Mouse (Mus musculus) hindbrain, embryonic 13.5 days (tissue): Measurements from ENCODE around the gene Arhgap1. TPM values are rescaled to one million over a fixed set of nuclear protein-coding genes. Genes with fewer than 3 reads are reported as not detected.
"Not testable (repeated sequence)": the region's sequence is repeated elsewhere in the genome, so short reads cannot be mapped to it uniquely, and the experiment has no call there.

Source experiments
- ATAC-seq: fragments of 200-750 bp; cut with Nextera tagmentation; 2 replicates; pipeline ENCODE4 v1.8.0; 2017; ENCODE audit warnings: moderate TSS enrichment; ENCODE audit not compliant: low FRiP score
- H3K27ac ChIP-seq: fragments of 300-500 bp; sonication (generic); 2 replicates; pipeline ENCODE4 v1.5.1; 2015; ENCODE audit warnings: inconsistent platforms, mild to moderate bottlenecking, moderate library complexity
- H3K27me3 ChIP-seq: fragments of 300-500 bp; sonication (generic); 2 replicates; pipeline ENCODE4 v1.6.1; 2015; ENCODE audit warnings: mild to moderate bottlenecking, inconsistent platforms
- H3K36me3 ChIP-seq: fragments of 300-500 bp; sonication (generic); 2 replicates; pipeline ENCODE4 v1.6.1; 2015; ENCODE audit warnings: mild to moderate bottlenecking, inconsistent platforms
- H3K4me1 ChIP-seq: fragments of 300-500 bp; sonication (generic); replicated peaks from 2 replicates; pipeline ENCODE4 v1.6.1; 2015; ENCODE audit warnings: inconsistent platforms
- H3K4me2 ChIP-seq: fragments of 300-500 bp; sonication (generic); 2 replicates; pipeline ENCODE4 v1.6.1; 2015; ENCODE audit warnings: inconsistent platforms, mild to moderate bottlenecking, moderate library complexity
- H3K4me3 ChIP-seq: fragments of 300-500 bp; sonication (generic); 2 replicates; pipeline ENCODE4 v1.5.1; 2015; ENCODE audit warnings: mild to moderate bottlenecking, inconsistent platforms
- H3K9ac ChIP-seq: fragments of 300-500 bp; sonication (generic); 2 replicates; pipeline ENCODE4 v1.6.1; 2015; ENCODE audit warnings: mild to moderate bottlenecking, inconsistent platforms
- H3K9me3 ChIP-seq: fragments of 300-500 bp; sonication (generic); 2 replicates; pipeline ENCODE4 v1.6.1; 2016; ENCODE audit warnings: inconsistent platforms
- WGBS: fragments of 180-500 bp; shearing (Covaris S2); methylation state at CpG from one replicate; pipeline ENCODE4 v1.1.7; 2015; 5-methylcytosine and 5-hydroxymethylcytosine counted together
- polyA plus RNA-seq: library from polyadenylated mRNA; unstranded; fragments of >200 nt; fragmentation: Nextera tagmentation; extraction: Ambion mirVana; gene quantifications from 2 replicates; pipeline ENCODE4 v1.2.1, GENCODE M21; 2015

Gene Arhgap1
- 88.6 and 89.0 TPM in 2 replicates for polyA plus RNA-seq

GRCm38 (mm10) chr2:91649553-91650359 is at the start of gene Arhgap1, which contains the start of gene Zfp408:
Gene Arhgap1, plus strand, starts transcription at chr2:91649860.
Gene Zfp408, minus strand, starts transcription at chr2:91649791.
- peak; percentile 95 for ATAC-seq
- Histone ChIP-seq H3K4me2 (peak within 1 kb of the TSS; percentile 100), H3K4me1 (peaks cover 42% of the 10 kb centered on the region), H3K27me3 (no peaks in the 10 kb centered on the region), H3K36me3 (peaks cover 56% of the 10 kb centered on the region), H3K9ac (peak within 1 kb of the TSS; percentile 98), H3K9me3 (no peaks in the 10 kb centered on the region), H3K4me3 (peak within 1 kb of the TSS; percentile 97), H3K27ac (peak within 1 kb of the TSS; percentile 92)
- WGBS = under 1% methylated on average over 44 of the region's 44 CpGs

- H3K36me3 ChIP-seq = peaks cover 84% of the 10 kb centered on the region
- no peaks in the 10 kb centered on the region for H3K27me3 ChIP-seq
- ATAC-seq = no peak
- H3K4me3 ChIP-seq = no peak overlapping the region
- H3K9ac ChIP-seq = no peak overlapping the region
- WGBS = 96% methylated on average over 4 of the region's 4 CpGs
- H3K4me1 ChIP-seq = no peaks in the 10 kb centered on the region
- no peaks in the 10 kb centered on the region for H3K9me3 ChIP-seq
- H3K27ac ChIP-seq = no peak overlapping the region
- H3K4me2 ChIP-seq = no peak overlapping the region
These were observed 49.2 kb upstream of the Arhgap1 start for GRCm38 (mm10) chr2:91600475-91600874.

- WGBS = 90% methylated on average over 4 of the region's 4 CpGs
- Histone ChIP-seq H3K27me3 (no peaks in the 10 kb centered on the region), H3K4me3 (no peak overlapping the region), H3K4me2 (no peak overlapping the region), H3K27ac (no peak overlapping the region), H3K9me3 (no peaks in the 10 kb centered on the region), H3K9ac (no peak overlapping the region), H3K36me3 (peaks cover 81% of the 10 kb centered on the region), H3K4me1 (no peaks in the 10 kb centered on the region)
- no peak for ATAC-seq
These were observed 47.3 kb upstream of the Arhgap1 start for GRCm38 (mm10) chr2:91602389-91602788.

GRCm38 (mm10) chr2:91609370-91609769 is 40.3 kb upstream of the Arhgap1 start:
- not testable (repeated sequence) for H3K4me1 ChIP-seq, H3K4me2 ChIP-seq, H3K27ac ChIP-seq, H3K27me3 ChIP-seq, H3K9me3 ChIP-seq, ATAC-seq, H3K9ac ChIP-seq, H3K4me3 ChIP-seq
- H3K36me3 ChIP-seq = peaks cover 64% of the 10 kb centered on the region

GRCm38 (mm10) chr2:91622356-91622755 is 27.3 kb upstream of the Arhgap1 start:
- H3K27ac ChIP-seq = no peak overlapping the region
- no peaks in the 10 kb centered on the region for H3K4me1 ChIP-seq
- H3K4me3 ChIP-seq = no peak overlapping the region
- H3K4me2 ChIP-seq = no peak overlapping the region
- WGBS = 97% methylated on average over 5 of the region's 5 CpGs
- peaks cover 63% of the 10 kb centered on the region for H3K36me3 ChIP-seq
- no peak overlapping the region for H3K9ac ChIP-seq
- no peaks in the 10 kb centered on the region for H3K9me3 ChIP-seq
- ATAC-seq = no peak
- H3K27me3 ChIP-seq = no peaks in the 10 kb centered on the region

- not testable (repeated sequence) for H3K4me3 ChIP-seq, H3K9me3 ChIP-seq, H3K4me2 ChIP-seq, H3K4me1 ChIP-seq, H3K9ac ChIP-seq, H3K27ac ChIP-seq, ATAC-seq, H3K27me3 ChIP-seq
- WGBS = 97% methylated on average over 7 of the region's 7 CpGs
- peaks cover 53% of the 10 kb centered on the region for H3K36me3 ChIP-seq
These were observed 26.3 kb upstream of the Arhgap1 start for GRCm38 (mm10) chr2:91623366-91623765.

GRCm38 (mm10) chr2:91627486-91627885 is 22.2 kb upstream of the Arhgap1 start:
- H3K4me1 ChIP-seq = no peaks in the 10 kb centered on the region
- H3K9ac ChIP-seq = no peak overlapping the region
- no peak overlapping the region for H3K27ac ChIP-seq
- no peak overlapping the region for H3K4me3 ChIP-seq
- H3K9me3 ChIP-seq = no peaks in the 10 kb centered on the region
- 84% methylated on average over 5 of the region's 5 CpGs for WGBS
- H3K4me2 ChIP-seq = no peak overlapping the region
- no peaks in the 10 kb centered on the region for H3K27me3 ChIP-seq
- no peak for ATAC-seq
- peaks cover 19% of the 10 kb centered on the region for H3K36me3 ChIP-seq

- Histone ChIP-seq H3K27ac (no peak overlapping the region), H3K9ac (no peak overlapping the region), H3K27me3 (no peaks in the 10 kb centered on the region), H3K4me2 (no peak overlapping the region), H3K36me3 (peaks cover 14% of the 10 kb centered on the region), H3K4me1 (no peaks in the 10 kb centered on the region), H3K4me3 (no peak overlapping the region), H3K9me3 (no peaks in the 10 kb centered on the region)
- WGBS = 92% methylated on average over 8 of the region's 8 CpGs
- ATAC-seq = no peak
These were observed 21.5 kb upstream of the Arhgap1 start for GRCm38 (mm10) chr2:91628171-91628570.

- 86% methylated on average over 18 of the region's 18 CpGs for WGBS
- no peak overlapping the region for H3K9ac ChIP-seq
- 0 out of 2 replicates have a peak, but pooled peaks cover 5% of the 10 kb centered on the region for H3K36me3 ChIP-seq
- ATAC-seq = no peak
- H3K27me3 ChIP-seq = no peaks in the 10 kb centered on the region
- no peaks in the 10 kb centered on the region for H3K9me3 ChIP-seq
- H3K27ac ChIP-seq = no peak overlapping the region
- H3K4me2 ChIP-seq = no peak overlapping the region
- H3K4me1 ChIP-seq = no peaks in the 10 kb centered on the region
- H3K4me3 ChIP-seq = no peak overlapping the region
These were observed 20.0 kb upstream of the Arhgap1 start for GRCm38 (mm10) chr2:91629682-91630081.

GRCm38 (mm10) chr2:91630384-91630783 is 19.3 kb upstream of the Arhgap1 start:
- Histone ChIP-seq H3K9me3 (no peaks in the 10 kb centered on the region), H3K4me1 (no peaks in the 10 kb centered on the region), H3K27ac (no peak overlapping the region), H3K36me3 (0 out of 2 replicates have a peak, but pooled peaks cover 2% of the 10 kb centered on the region), H3K27me3 (no peaks in the 10 kb centered on the region), H3K4me2 (no peak overlapping the region), H3K9ac (no peak overlapping the region), H3K4me3 (no peak overlapping the region)
- ATAC-seq = no peak
- WGBS = 91% methylated on average over 12 of the region's 12 CpGs

GRCm38 (mm10) chr2:91631826-91632225 is 17.8 kb upstream of the Arhgap1 start:
- H3K27me3 ChIP-seq = no peaks in the 10 kb centered on the region
- H3K27ac ChIP-seq = no peak overlapping the region
- no peak overlapping the region for H3K4me3 ChIP-seq
- H3K4me1 ChIP-seq = no peaks in the 10 kb centered on the region
- H3K36me3 ChIP-seq = no peaks in the 10 kb centered on the region
- ATAC-seq = no peak
- H3K9ac ChIP-seq = no peak overlapping the region
- H3K9me3 ChIP-seq = no peaks in the 10 kb centered on the region
- 87% methylated on average over 5 of the region's 5 CpGs for WGBS
- H3K4me2 ChIP-seq = no peak overlapping the region

GRCm38 (mm10) chr2:91632316-91632715 is 17.3 kb upstream of the Arhgap1 start:
- Histone ChIP-seq H3K27ac (no peak overlapping the region), H3K27me3 (no peaks in the 10 kb centered on the region), H3K9ac (no peak overlapping the region), H3K4me1 (no peaks in the 10 kb centered on the region), H3K4me3 (no peak overlapping the region), H3K4me2 (no peak overlapping the region), H3K36me3 (no peaks in the 10 kb centered on the region), H3K9me3 (no peaks in the 10 kb centered on the region)
- no peak for ATAC-seq
- WGBS = 83% methylated on average over 5 of the region's 5 CpGs
